Mouse (Mus musculus): Measurements from ENCODE around the gene Plekhg6.
A peak's percentile ranks its signal among the peaks of the same experiment; 100 is the strongest.

Plekhg6 gene

DNA sequence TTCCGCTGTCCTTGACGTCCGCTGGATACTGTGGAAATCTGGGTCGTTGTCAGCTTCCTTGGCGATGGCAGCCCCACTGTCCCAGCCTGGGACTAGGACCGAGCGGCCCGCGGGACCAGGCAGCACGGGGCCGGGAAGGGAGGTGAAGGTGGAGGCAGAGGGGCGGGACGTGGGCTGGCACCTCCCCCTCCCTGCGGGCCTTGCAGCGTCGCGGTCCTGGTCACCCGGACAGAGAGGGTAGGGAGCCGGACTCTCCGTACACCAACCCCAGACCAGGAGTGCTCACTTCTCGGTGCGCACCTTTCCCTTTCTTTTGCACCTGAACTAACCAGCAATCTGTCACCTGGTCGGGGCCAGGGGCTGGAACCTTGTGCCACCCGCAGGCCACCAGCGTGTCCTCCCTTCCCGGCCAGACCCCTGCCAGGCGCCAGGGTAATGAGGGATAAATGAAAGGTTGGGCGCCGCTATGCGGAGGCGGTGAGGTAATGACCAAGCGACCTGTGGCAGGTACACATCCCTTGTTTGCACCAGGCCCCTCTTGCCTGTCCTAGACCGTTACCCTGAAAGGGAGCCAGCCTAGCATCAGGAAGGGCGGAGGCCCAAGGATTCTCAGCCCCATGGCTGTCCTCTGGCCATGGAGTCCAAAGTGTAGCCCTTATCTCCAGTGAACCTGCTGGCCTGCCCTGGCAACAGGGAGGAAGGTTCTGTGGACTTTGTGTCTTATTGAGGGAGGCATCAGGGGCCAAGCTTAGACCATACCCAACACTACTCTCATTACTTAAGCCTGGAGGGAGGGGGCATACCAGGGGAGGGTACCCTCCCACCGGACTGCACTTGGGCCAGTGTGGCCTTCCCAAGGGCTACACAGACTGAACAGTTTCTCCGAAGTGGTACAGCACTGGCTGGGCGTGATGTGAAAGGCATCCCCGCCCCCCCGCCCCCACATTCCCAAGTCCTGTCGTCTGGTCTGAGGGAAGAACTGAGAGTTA lies at the start of gene Plekhg6:
Gene Plekhg6 (minus strand): TSS at position 422 of the 989 bp plus-strand sequence.
- no peak for DNase-seq

- no peak for DNase-seq
Measured at GRCm38 (mm10) chr6:125429741-125430140, 49.1 kb upstream of the Plekhg6 start.

DNA sequence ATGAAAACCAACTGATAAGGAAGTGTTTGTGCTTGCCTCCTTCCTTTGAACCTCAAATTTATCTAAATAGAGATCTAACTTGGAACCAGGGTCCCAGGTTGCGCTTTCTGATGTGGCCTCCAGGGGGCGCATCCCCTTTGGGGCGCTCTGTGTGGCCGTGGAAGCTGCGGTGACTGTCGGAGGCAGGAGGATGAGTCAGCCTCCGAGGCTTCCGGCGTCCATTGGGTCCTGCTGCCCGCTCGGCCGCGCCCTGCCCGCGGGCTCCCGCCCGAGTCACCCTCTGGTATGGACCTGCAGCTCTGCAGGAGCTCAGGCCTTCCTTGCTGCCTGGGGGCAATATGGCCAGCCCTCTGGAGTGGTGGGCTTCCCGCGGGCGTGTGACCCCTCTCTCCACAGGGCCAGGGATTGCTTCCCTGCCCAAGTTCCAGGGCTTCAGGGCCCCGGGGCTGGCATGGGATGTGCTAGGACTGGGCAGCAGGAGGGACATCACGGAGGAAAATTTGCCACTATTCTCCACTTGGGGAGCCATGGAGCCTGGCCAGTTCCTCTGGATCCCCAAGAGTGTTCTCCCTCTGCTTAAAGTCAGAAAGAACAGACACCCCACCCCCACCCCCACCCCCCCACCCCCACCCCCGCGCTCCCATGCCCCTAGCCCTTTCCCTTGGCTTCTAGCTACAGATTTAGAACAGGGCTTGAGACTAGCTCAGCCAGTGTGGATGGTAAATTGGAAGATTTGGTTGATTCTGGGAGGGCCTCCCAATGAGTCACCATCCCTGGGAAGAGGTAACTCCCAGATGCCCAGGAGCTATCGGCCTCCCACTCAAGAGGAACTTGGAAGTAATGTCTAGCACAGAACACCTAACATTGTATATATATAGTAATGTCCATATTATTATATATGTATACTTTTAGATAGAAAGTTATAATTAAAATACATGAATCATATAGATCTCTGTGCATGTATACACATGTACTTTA lies 46.1 kb upstream of the Plekhg6 start:
- peak; percentile 75 for DNase-seq

GRCm38 (mm10) chr6:125425205-125426090 lies 44.9 kb upstream of the Plekhg6 start:
- DNase-seq: no peak

DNA sequence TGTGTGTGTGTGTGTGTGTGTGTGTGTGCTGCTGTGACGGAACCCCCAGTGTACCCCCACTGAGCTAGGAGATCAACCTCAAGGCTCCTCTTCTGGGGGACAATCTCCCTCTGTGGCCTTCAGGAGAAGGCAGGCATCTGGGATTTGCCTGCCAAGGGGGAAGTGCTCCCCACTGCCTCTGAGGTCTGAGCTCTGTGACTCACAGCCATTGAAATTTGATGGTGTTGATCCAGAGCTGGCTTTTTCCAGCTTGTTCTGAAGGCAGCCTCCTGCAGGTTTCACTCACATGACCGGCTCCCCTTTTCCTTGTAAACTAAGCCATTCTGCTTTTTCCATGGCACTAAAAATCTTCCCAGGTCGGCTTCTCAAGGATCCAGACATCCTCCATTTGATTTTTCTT lies 43.6 kb upstream of the Plekhg6 start:
- no peak for DNase-seq

GRCm38 (mm10) chr6:125423507-125423906 lies 42.9 kb upstream of the Plekhg6 start:
- no peak for DNase-seq

DNA sequence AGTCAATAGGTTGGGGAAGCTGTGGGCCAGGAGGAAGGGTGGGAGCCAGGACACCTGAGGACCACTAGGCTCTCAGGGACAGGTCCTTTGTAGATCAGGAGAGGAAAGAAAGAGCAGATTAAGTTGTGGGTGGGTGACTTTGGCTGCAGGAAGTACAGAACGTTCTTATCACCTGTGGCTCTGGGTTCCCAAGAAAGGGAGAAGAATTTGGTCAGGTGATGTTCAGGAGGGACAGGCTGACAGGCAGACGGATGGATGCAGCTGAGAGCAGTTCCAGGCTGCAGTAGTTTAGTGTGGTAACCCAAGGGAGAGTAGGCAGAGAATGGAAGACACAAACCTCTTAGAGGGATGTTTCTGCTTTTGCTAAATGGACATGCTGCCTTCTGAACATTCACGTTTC lies 42.5 kb upstream of the Plekhg6 start:
- no peak for DNase-seq

DNA sequence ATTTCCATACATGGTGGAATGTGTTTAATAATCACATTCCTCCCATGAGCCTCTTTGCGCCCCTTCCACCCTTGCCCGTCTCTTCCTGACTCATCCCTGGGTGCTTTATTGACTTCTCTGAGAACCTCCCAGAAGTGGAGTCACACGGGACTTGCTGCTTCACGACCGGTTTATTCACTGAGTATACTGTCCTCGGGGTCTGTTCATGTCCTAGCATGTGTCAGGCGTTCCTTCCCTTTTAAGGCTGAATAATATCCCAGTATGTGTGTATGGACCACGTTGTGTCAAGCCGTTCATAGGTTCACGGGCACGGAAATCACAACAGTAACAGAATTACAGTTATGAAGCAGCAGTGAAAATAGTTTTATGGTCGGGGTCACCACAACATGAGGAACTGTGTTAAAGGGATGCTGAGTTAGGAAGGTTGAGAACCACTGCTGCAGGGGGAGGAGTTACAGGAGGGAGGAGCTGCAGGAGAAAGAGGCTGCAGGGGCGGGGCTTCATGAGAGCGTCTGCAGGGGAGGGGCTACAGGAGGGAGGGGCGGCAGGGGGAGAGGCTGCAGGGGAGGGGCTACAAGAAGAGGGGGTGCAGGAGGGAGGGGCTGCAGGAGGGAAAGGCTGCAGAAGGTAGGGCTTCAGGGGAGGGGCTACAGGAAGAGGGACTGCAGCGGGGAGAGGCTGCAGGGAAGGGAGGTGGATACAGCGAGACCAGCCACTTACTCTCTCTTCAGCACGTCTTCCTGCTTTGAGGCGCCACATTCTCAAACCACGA lies 41.6 kb upstream of the Plekhg6 start:
- DNase-seq: peak; percentile 25

GRCm38 (mm10) chr6:125420458-125421063 lies 40.0 kb upstream of the Plekhg6 start:
- DNase-seq: no peak

GRCm38 (mm10) chr6:125418744-125419143 lies 38.2 kb upstream of the Plekhg6 start:
- peak; percentile 72 for DNase-seq

DNA sequence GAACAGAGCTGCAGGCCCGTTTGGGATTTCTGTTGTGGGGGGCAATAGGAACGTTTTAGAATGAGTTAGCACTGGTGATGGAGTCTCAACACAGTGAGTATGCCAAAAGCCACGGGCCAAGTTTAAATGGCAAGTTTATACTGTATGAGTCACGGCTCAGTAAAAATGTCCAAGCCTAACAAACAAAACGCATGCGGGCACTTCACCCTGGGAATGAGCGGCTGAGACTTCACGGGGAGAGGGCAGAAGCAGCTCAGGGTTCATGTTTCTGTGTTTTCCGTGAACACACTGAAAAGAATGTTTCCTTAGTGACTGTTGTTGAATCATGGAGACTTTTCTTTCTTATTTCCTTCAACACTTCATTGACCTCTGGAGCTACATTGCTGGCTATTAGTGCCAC lies 32.7 kb upstream of the Plekhg6 start:
- DNase-seq: no peak

DNA sequence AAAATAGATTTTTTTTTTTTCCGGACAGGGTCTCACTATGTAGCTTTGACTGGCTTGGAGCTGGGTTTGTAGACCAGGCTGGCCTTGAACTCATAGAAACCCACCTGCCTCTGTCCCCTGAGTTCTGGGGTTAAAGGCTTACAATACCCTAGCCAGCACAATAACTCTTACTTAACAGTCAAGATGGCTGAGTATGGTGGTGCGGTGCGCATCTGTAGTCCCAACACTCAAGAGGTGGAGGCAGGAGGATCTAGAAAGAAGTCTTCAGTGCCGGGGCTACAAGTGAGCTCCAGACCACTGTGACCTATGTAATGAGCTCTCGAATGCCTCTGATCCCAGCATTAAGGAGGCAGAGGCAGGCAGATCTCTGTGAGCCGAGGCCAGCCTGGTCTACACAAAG lies 31.1 kb upstream of the Plekhg6 start:
- DNase-seq: no peak

DNA sequence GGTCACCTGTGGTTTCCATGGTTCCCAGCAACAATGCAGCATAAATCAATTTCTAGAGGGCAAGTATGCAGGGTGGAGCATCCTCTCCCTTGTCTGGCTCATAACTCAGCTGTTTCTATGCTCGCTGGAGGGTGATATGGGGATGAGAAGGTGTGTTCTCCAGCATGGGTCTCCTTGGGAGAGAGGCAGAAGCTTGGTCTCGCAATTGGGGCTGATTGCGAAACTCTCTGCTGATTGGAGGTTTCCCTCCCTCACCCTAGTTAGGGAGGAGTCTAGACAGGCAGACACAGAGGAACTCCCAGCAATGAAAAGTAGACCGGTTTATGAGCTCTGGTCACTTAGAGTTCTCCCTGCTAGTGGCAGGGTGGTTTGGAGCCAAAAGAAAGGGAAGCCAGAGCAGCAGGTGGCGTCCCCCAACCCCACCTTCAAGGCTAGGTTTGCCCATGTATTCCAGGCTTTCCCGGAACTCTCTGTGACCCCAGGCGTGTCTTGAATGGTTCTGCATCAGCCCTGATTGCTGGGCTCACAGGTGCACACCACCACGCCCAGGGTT lies 30.5 kb upstream of the Plekhg6 start:
- no peak for DNase-seq

- DNase-seq: no peak
Measured at GRCm38 (mm10) chr6:125410551-125410950, 30.0 kb upstream of the Plekhg6 start.

DNA sequence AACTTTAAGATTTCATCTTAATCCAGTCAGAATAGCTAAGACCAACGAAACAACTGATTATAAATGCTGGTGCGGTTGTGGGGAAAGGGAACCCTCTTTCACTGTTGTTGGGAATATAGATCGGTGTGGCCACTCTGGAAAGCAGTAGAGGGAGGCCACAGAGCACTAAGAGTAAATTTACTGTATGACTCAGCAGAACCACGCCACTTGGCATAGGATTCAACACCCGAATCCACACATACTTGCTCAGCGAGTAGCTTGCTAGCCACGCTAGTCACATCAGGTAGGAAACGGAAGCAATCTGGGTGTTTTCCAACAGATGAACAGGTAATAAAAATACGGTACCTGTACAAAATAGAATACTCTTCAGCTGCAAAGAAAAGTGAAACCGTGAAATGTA lies 27.1 kb upstream of the Plekhg6 start:
- no peak for DNase-seq

GRCm38 (mm10) chr6:125407224-125407623 lies 26.6 kb upstream of the Plekhg6 start:
- DNase-seq: no peak

DNA sequence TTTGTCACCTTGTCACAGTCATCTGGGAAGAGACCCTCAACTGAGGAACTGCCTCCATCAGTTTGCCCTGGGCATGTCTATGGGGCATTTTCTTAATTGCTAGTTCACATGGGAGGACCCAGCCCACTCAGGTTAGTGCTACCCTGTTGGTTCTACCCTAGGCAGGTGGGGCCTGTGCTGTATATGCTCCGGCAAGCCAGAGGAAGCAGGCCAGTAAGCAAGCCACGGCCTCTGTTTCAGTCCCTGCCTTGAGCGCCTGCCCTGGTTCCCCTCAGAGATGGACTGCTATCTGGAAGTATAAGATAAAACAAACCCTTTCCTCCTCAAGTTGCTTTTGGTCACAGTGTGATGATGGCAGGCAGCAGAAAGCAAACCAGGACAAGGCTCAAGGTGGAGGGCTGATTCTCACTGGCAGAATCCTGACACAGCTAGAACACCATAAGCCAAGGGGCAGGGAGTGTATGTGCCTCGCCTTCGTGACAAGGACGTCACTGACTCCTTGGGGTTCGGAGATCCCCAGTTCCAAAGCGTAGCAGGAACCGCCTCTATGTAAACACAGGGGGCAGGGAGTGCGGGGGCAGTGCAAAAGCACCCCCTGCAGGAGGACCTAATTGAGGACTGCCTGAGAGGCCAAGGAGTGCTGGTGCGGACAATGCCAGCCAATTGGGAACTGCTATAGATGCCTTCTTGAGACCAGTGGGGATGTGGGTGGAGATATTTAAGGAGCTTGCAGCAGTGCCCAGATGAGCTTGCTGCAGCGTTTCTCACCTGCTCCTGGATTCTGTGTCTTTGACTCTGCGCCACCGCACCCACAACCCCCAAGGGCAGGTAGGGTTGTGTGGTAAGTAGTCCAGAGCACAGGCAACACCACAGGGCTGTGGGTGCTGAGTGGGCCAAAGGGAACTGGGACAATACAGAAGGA lies 25.1 kb upstream of the Plekhg6 start:
- DNase-seq: no peak

GRCm38 (mm10) chr6:125389853-125390252 lies 9.3 kb upstream of the Plekhg6 start:
- no peak for DNase-seq

GRCm38 (mm10) chr6:125386080-125386479 lies 5.5 kb upstream of the Plekhg6 start:
- no peak for DNase-seq
